Mouse (Mus musculus) C2C12 (cell line): Measurements from ENCODE around the gene Mcf2.

ENCODE experiments used
- CTCF ChIP-seq: IDR thresholded peaks from one replicate; pipeline ENCODE4 v1.5.1; 2011; ENCODE audit not compliant: control insufficient read depth, insufficient read depth, insufficient read length
- MAX ChIP-seq: IDR thresholded peaks from one replicate; pipeline ENCODE4 v1.6.1; 2011; ENCODE audit warnings: mild to moderate bottlenecking, control low read depth
- MYOG ChIP-seq: IDR thresholded peaks from one replicate; pipeline ENCODE4 v1.6.1; 2011; ENCODE audit not compliant: control insufficient read depth, insufficient read length; ENCODE audit errors: extremely low read depth
- USF1 ChIP-seq: IDR thresholded peaks from one replicate; pipeline ENCODE4 v1.6.1; 2011; ENCODE audit warnings: low read depth, mild to moderate bottlenecking, control low read depth, moderate library complexity

- TF ChIP-seq CTCF (no peak), MYOG (no peak), MAX (no peak), USF1 (no peak)
These were observed 8.8 kb upstream of the Mcf2 start for GRCm38 (mm10) chrX:60187726-60188125.
